Mouse (Mus musculus): ENCODE measurements around the gene Foxp1. TPM values are rescaled to one million over a fixed set of nuclear protein-coding genes. Genes with fewer than 3 reads are reported as not detected.

The Foxp1 gene
- polyA plus RNA-seq, 1 experiment from 2014 or later, result 89.2 TPM

DNA sequence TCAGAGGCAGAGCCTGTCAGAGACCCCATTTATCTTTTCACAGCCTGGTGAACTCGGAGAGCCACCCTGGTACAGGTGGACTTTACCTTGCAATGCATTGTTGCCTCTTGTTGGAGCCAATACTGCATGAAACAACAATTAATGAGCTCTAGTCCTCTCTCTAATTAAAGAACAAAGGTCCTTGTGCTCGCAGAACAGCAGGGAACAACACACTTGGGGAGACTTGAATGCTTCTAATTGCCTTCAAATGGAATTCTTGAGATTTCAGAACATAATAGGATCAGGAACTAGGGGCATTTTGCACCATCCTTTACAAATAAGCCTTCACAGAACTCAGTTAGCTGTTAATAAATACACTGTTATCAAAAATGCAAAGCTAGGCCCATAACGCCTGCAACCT is 418.6 kb downstream of the Foxp1 start:
- DNase-seq, result no peak
- no peak for ATAC-seq (ENCODE audit: low FRiP score, low TSS enrichment)
- Histone ChIP-seq H3K27ac (replicated peaks; ENCODE audit: low read depth, low read length) (no peak overlapping the region), H3K9me3 (ENCODE audit: control insufficient read depth, low read length) (no peaks in the 10 kb centered on the region), H3K4me3 (replicated peaks; ENCODE audit: low read depth, low read length) (no peak overlapping the region), H3K27me3 (ENCODE audit: control insufficient read depth, insufficient read depth, low read length) (no peaks in the 10 kb centered on the region; the same call in 1 of the 2 replicates), H3K9ac (replicated peaks; ENCODE audit: low read length) (no peak overlapping the region), H3K4me1 (ENCODE audit: control insufficient read depth, insufficient read depth, low read length) (peaks cover 5% of the 10 kb centered on the region; the same call in 1 of the 2 replicates), H3K36me3 (ENCODE audit: control insufficient read depth, insufficient read depth, low read length) (no peaks in the 10 kb centered on the region), H3K4me2 (ENCODE audit: low read length) (no peak overlapping the region)
- WGBS, result 48% methylated on average over 3 of the region's 3 CpGs

DNA sequence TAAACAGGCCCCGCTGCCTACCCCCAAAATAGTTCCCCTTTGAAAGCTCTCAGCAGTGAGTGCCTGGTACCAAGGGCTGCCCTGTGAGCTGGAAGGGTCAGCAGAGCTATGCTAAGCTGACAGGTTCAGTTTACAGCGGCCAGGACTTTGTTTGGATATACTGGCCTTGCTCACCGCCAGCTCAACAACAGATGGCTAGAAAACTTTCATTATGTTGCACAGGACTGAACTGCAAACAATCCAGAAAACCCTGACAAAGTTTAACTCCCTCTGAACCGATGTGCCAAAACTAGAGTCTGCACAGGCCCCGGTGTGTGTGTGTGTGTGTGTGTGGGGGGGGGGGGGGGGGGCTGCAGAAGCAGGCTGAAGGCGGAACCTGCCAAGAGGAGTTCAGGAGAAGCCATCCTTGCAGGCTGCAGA is 421.0 kb downstream of the Foxp1 start:
- Histone ChIP-seq H3K27me3 (ENCODE audit: control insufficient read depth, insufficient read depth, low read length) (no peaks in the 10 kb centered on the region; the same call in 1 of the 2 replicates), H3K4me1 (ENCODE audit: control insufficient read depth, insufficient read depth, low read length) (peaks cover 5% of the 10 kb centered on the region; the same call in 1 of the 2 replicates), H3K4me3 (replicated peaks; ENCODE audit: low read depth, low read length) (no peak overlapping the region), H3K27ac (replicated peaks; ENCODE audit: low read depth, low read length) (no peak overlapping the region), H3K9ac (replicated peaks; ENCODE audit: low read length) (no peak overlapping the region), H3K36me3 (ENCODE audit: control insufficient read depth, insufficient read depth, low read length) (no peaks in the 10 kb centered on the region), H3K4me2 (ENCODE audit: low read length) (no peak overlapping the region), H3K9me3 (ENCODE audit: control insufficient read depth, low read length) (no peaks in the 10 kb centered on the region)
- ATAC-seq (ENCODE audit: low FRiP score, low TSS enrichment) (no peak), DNase-seq (no peak)
- 4% methylated on average over 6 of the region's 6 CpGs for WGBS

GRCm38 (mm10) chr6:99100331-99100730 is 422.2 kb downstream of the Foxp1 start:
- no peak overlapping the region for H3K9ac ChIP-seq (replicated peaks; ENCODE audit: low read length)
- H3K27ac ChIP-seq (replicated peaks; ENCODE audit: low read depth, low read length), result no peak overlapping the region
- peaks cover 6% of the 10 kb centered on the region for H3K4me1 ChIP-seq (ENCODE audit: control insufficient read depth, insufficient read depth, low read length)
- H3K36me3 ChIP-seq (ENCODE audit: control insufficient read depth, insufficient read depth, low read length), result no peaks in the 10 kb centered on the region
- WGBS, result 63% methylated on average over 5 of the region's 5 CpGs
- H3K4me3 ChIP-seq (replicated peaks; ENCODE audit: low read depth, low read length), result no peak overlapping the region
- no peak for DNase-seq
- no peaks in the 10 kb centered on the region for H3K9me3 ChIP-seq (ENCODE audit: control insufficient read depth, low read length)
- no peak overlapping the region for H3K4me2 ChIP-seq (ENCODE audit: low read length)
- ATAC-seq (ENCODE audit: low FRiP score, low TSS enrichment), result no peak
- no peaks in the 10 kb centered on the region; the same call in 1 of the 2 replicates for H3K27me3 ChIP-seq (ENCODE audit: control insufficient read depth, insufficient read depth, low read length)

- Histone ChIP-seq H3K9me3 (ENCODE audit: control insufficient read depth, low read length) (no peaks in the 10 kb centered on the region), H3K27me3 (ENCODE audit: control insufficient read depth, insufficient read depth, low read length) (no peaks in the 10 kb centered on the region), H3K4me2 (ENCODE audit: low read length) (no peak overlapping the region), H3K27ac (replicated peaks; ENCODE audit: low read depth, low read length) (no peak overlapping the region), H3K36me3 (ENCODE audit: control insufficient read depth, insufficient read depth, low read length) (no peaks in the 10 kb centered on the region), H3K4me3 (replicated peaks; ENCODE audit: low read depth, low read length) (no peak overlapping the region), H3K4me1 (ENCODE audit: control insufficient read depth, insufficient read depth, low read length) (peaks cover 9% of the 10 kb centered on the region), H3K9ac (replicated peaks; ENCODE audit: low read length) (no peak overlapping the region)
- ATAC-seq (ENCODE audit: low FRiP score, low TSS enrichment) (no peak), DNase-seq (no peak)
- 73% methylated on average over 4 of the region's 4 CpGs for WGBS
Observed at GRCm38 (mm10) chr6:99099781-99100180, 422.7 kb downstream of the Foxp1 start.

DNA sequence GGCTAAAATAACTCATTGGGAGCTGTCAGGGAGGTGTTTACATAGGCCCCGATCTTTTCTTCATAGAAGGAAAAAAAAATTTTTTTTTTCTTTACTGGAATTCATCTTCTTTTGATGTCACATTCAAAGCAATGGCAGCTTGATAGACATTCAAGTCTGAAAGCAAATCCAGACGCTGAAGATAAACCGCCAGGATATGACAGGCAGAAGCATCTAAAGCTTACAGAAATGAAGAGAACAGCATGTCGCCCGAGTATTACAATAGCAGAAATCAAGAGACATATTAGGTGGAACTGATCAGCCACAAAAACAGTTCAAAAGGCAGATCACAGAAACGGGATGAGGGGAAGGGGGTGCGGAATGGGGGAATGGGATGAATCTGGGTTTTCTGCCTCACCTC is 425.3 kb downstream of the Foxp1 start:
- Histone ChIP-seq H3K9me3 (ENCODE audit: control insufficient read depth, low read length) (no peaks in the 10 kb centered on the region), H3K27me3 (ENCODE audit: control insufficient read depth, insufficient read depth, low read length) (no peaks in the 10 kb centered on the region), H3K27ac (replicated peaks; ENCODE audit: low read depth, low read length) (no peak overlapping the region), H3K4me2 (ENCODE audit: low read length) (peak overlapping the region; percentile 15; the same call in 1 of the 2 replicates), H3K4me1 (ENCODE audit: control insufficient read depth, insufficient read depth, low read length) (peaks cover 4% of the 10 kb centered on the region; the same call in 1 of the 2 replicates), H3K4me3 (replicated peaks; ENCODE audit: low read depth, low read length) (no peak overlapping the region), H3K36me3 (ENCODE audit: control insufficient read depth, insufficient read depth, low read length) (no peaks in the 10 kb centered on the region), H3K9ac (replicated peaks; ENCODE audit: low read length) (no peak overlapping the region)
- 0 out of 2 replicates have a peak, but pooled peaks have one; percentile 37 for ATAC-seq (ENCODE audit: low FRiP score, low TSS enrichment)
- DNase-seq, result peak; percentile 57
- WGBS, result 12% methylated on average over 7 of the region's 7 CpGs

GRCm38 (mm10) chr6:99096776-99097166 is 425.8 kb downstream of the Foxp1 start:
- H3K9me3 ChIP-seq (ENCODE audit: control insufficient read depth, low read length), result no peaks in the 10 kb centered on the region

GRCm38 (mm10) chr6:99096105-99096775 is 426.3 kb downstream of the Foxp1 start:
- no peak overlapping the region for H3K9ac ChIP-seq (replicated peaks; ENCODE audit: low read length)
- 31% methylated on average over 12 of the region's 12 CpGs for WGBS
- peak overlapping the region; percentile 23 for H3K4me2 ChIP-seq (ENCODE audit: low read length)
- no peaks in the 10 kb centered on the region for H3K9me3 ChIP-seq (ENCODE audit: control insufficient read depth, low read length)
- peak overlapping the region; percentile 23; the same call in 1 of the 2 replicates for H3K27ac ChIP-seq (replicated peaks; ENCODE audit: low read depth, low read length)
- DNase-seq (peak; percentile 40), ATAC-seq (ENCODE audit: low FRiP score, low TSS enrichment) (no peak)
- no peaks in the 10 kb centered on the region for H3K36me3 ChIP-seq (ENCODE audit: control insufficient read depth, insufficient read depth, low read length)
- H3K4me3 ChIP-seq (replicated peaks; ENCODE audit: low read depth, low read length), result no peak overlapping the region
- H3K27me3 ChIP-seq (ENCODE audit: control insufficient read depth, insufficient read depth, low read length), result no peaks in the 10 kb centered on the region
- peaks cover 4% of the 10 kb centered on the region; the same call in 1 of the 2 replicates for H3K4me1 ChIP-seq (ENCODE audit: control insufficient read depth, insufficient read depth, low read length)

More at GRCm38 (mm10) chr6:99096776-99097166, 425.8 kb downstream of the Foxp1 start:
- no peak overlapping the region for H3K27ac ChIP-seq (replicated peaks; ENCODE audit: low read depth, low read length)
- ATAC-seq (ENCODE audit: low FRiP score, low TSS enrichment) (no peak), DNase-seq (no peak)
- H3K4me3 ChIP-seq (replicated peaks; ENCODE audit: low read depth, low read length), result no peak overlapping the region
- peaks cover 4% of the 10 kb centered on the region; the same call in 1 of the 2 replicates for H3K4me1 ChIP-seq (ENCODE audit: control insufficient read depth, insufficient read depth, low read length)
- no peaks in the 10 kb centered on the region for H3K27me3 ChIP-seq (ENCODE audit: control insufficient read depth, insufficient read depth, low read length)
- H3K4me2 ChIP-seq (ENCODE audit: low read length), result no peak overlapping the region; the same call in 1 of the 2 replicates
- no peaks in the 10 kb centered on the region for H3K36me3 ChIP-seq (ENCODE audit: control insufficient read depth, insufficient read depth, low read length)
- 55% methylated on average over 7 of the region's 7 CpGs for WGBS
- H3K9ac ChIP-seq (replicated peaks; ENCODE audit: low read length), result no peak overlapping the region

- no peak for ATAC-seq (ENCODE audit: low FRiP score, low TSS enrichment)
- 26% methylated on average over 18 of the region's 18 CpGs for WGBS
- Histone ChIP-seq H3K4me3 (replicated peaks; ENCODE audit: low read depth, low read length) (no peak overlapping the region), H3K4me1 (ENCODE audit: control insufficient read depth, insufficient read depth, low read length) (peaks cover 4% of the 10 kb centered on the region; the same call in 1 of the 2 replicates), H3K27ac (replicated peaks; ENCODE audit: low read depth, low read length) (peak overlapping the region; percentile 23; the same call in 1 of the 2 replicates), H3K36me3 (ENCODE audit: control insufficient read depth, insufficient read depth, low read length) (no peaks in the 10 kb centered on the region), H3K27me3 (ENCODE audit: control insufficient read depth, insufficient read depth, low read length) (no peaks in the 10 kb centered on the region), H3K9me3 (ENCODE audit: control insufficient read depth, low read length) (no peaks in the 10 kb centered on the region), H3K4me2 (ENCODE audit: low read length) (peak overlapping the region; percentile 23), H3K9ac (replicated peaks; ENCODE audit: low read length) (no peak overlapping the region)
- no peak for DNase-seq
Observed at GRCm38 (mm10) chr6:99095185-99096104, 427.1 kb downstream of the Foxp1 start.
